Mouse (Mus musculus): ENCODE data around the gene Bcl11b.

GRCm38 (mm10) chr12:107940774-107941173 lies 62.6 kb downstream of the Bcl11b start:
- TF ChIP-seq CTCF (IDR thresholded peaks at IDR 0.05; ENCODE audit: control insufficient read depth, insufficient read depth, low read length) (no peak), POLR2A (IDR thresholded peaks at IDR 0.05; ENCODE audit: borderline replicate concordance, control insufficient read depth, low read depth, low read length) (no peak)
